Mouse (Mus musculus) adrenal gland, postnatal 10 days (tissue): ENCODE results near the gene Spc24. TPM values are rescaled to one million over a fixed set of nuclear protein-coding genes. Genes with fewer than 3 reads are reported as not detected.
"Not testable (repeated sequence)": the region's sequence is repeated elsewhere in the genome, so short reads cannot be mapped to it uniquely, and the experiment has no call there.

Source experiments
- DNase-seq: peaks from one replicate; pipeline ENCODE4 v3.0.0; 2021; ENCODE audit warnings: mixed read lengths
- total RNA-seq, 2 experiments: library from RNA; stranded (reverse); gene quantifications; 2 replicates each; pipeline ENCODE4 v1.2.3; 2021

Spc24 gene
- total RNA-seq, 2 experiments from 2014 or later = 12.6 to 14.3 TPM

GRCm38 (mm10) chr9:21784517-21785307, 24.6 kb upstream of the Spc24 start:
- DNase-seq = no peak

- DNase-seq = peak; percentile 36
Measured at GRCm38 (mm10) chr9:21781657-21782468, 21.8 kb upstream of the Spc24 start.

GRCm38 (mm10) chr9:21777726-21778125, 17.6 kb upstream of the Spc24 start:
- no peak for DNase-seq

DNA sequence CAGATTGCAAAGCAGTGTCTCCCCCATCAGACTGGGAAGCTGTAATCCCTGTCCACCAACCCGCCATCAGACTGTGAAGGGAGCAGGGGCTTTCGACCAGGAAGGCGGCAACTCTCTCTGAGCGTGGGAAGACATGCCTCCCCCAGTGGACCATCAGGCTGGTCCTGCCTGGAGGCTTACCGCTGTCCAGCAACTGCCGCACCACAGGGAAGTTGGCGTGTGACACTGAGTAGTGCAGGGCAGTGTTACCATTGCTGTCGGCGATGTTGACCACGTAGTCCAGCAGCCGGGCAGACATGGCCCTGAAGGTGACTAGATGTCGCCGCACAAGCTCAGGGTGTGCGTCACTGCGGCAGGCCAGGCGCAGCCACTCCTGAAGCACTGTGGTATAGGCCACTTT, 14.2 kb upstream of the Spc24 start:
- no peak for DNase-seq

DNA sequence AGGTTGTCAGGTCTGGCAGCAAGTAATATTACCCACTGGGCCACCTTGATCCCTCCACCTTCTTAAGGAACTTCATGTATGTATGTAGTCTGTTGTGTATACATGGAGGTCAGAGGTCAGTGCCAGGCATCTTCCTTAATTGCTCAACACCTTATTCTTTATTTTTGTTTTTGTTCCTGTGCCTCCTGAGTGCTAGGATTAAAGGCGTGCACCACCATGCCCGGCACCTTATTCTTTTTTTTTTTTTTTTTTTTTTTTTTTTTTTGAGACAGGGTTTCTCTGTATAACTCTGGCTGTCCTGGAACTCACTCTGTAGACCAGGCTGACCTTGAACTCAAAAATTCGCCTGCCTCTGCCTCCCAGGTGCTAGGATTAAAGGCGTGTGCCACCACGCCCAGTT, 13.3 kb upstream of the Spc24 start:
- not testable (repeated sequence) for DNase-seq

GRCm38 (mm10) chr9:21769558-21770183, 9.6 kb upstream of the Spc24 start:
- peak; percentile 49 for DNase-seq

GRCm38 (mm10) chr9:21768511-21769411, 8.7 kb upstream of the Spc24 start:
- DNase-seq = peak; percentile 44

- DNase-seq = peak; percentile 46
Measured at GRCm38 (mm10) chr9:21767896-21768295, 7.8 kb upstream of the Spc24 start.

GRCm38 (mm10) chr9:21764084-21764999, 4.2 kb upstream of the Spc24 start:
- no peak for DNase-seq

DNA sequence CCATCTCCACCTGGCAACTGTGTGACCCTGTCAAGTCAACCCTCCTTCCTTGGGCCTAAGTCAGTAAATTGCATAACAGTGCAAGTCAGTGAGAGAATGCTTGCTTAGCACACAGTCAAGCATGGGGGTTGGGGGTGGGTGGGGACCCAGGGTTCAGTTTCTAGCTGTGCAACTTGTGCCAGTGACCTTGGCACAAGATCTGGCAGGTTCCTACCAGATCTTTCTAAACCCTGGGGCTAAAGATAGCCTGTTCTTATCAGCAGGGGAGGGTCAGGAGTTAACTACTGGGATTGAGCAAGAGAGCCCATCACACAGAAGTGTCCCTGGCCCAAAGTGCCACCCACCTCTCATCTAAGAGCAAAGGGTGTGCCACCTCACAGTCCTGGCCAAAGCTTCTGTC, 2.0 kb upstream of the Spc24 start:
- peak; percentile 48 for DNase-seq

DNA sequence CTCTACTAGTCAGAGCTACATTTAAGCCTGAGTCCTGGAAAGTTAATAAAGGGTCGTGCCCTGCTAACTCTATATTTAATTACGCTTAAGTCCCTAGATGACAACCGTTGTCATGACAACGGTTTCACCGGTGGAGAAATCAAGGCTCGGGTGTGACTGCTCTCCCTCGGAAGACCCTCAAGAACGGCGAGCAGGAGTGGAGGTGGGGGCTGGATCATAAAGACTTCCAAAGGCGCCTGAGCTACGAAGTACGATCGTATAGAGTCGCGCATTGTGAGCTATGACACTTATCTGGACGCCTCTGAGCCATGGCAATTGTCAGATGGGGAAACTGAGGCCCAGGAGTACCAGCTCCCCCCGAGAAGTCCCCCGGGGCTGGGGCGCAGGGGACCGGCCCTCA, 385 bp downstream of the Spc24 start:
- DNase-seq = no peak

DNA sequence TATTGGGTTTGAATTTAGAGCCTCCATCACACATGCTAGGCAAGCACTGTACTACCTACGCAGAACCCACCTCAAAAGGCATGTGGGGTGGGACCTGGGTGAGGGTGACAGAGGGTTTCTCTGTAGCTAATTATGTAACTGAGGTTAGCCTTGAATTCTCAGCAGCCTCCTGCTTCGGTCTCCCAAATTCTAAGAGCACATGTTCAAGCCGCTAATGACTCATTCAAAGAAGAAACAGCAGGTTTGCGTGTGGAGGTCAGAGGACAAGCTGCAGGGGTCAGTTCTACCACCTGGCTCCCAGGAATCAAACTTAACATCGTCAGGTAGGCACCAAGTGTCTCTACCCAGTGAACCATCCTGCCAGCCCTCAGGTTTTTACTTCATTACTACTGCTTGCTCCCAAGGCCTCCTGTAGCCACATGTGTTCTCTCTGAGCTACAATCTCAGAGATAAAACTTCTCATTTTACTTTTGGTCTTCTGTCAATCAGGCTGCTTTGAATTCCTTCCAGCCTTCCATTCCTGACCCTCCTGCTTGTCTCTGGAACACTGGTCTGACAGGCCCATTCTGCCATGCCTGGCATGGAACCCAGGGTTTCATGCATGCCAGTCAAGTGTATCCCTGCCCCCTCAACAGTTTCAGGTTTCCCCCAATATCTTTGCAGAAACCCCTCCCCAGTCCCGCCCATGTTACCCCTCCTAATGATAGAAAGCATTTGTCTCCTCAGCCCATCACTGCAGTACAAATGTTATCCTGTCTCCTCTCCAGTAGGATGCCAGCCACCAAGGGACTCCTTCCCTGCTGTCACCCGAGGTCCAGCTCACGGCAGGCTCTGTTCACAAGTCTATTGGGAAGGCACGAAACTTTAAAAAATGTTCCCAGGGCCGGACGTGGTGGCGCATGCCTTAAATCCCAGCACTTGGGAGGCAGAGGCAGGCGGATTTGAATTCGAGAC, 1.2 kb downstream of the Spc24 start:
- no peak for DNase-seq

DNA sequence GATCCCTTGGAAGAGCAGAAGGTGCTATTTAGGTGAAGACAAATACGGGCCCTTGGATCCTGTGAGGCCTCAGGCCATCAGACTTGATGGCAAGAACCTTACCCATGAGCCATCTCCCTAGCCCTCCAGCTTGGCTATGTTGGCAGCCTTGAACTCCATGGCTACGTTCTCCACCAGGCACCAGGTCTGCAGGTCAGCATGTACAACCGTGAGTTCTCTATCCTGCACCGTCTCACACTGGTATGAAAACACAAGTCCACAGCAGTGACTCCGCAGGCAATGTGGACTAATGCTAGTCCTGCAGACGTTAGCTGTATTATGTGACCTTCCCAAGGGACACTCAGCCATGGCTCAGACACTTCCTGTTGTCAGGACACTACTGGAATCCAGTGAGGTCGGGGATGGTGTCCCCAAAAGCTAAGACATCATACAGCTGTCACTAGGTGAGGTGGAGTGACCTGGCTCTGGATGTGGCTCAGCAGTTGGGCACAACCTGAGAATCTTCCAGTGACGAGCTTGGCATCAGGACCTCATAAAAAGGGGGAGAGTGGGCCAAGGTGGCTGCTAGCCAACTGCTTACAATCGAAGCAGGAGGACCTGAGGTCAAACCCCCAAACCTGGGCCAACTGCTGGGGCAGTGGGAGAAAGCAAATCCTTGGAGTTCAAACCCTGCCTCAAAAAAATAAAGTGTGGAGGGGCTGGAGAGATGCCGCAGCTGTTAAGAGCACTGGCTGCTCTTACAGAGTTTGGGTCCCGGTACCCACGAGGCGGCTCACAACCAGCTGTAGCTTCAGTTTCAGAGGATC, 5.4 kb downstream of the Spc24 start:
- no peak for DNase-seq

DNA sequence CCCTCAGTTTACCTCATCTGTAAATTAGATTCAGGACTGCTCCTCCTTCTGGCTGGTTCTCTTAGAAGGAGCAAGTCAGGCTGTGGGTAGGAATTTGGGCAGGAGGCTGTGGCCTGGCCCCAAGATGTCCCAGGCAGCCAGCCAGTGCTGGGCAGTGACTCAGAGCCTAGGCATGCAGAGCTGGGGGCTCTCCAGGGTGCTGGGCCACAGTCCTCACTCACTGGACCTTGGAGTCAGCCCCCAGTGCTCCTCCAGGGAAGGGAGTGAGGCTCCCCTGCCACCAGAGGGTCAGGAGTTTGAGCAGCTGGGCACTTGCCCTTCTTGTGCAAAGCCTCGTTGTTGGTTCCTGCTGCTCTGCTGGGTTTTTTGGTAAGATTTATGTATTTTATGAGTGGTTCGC, 6.1 kb downstream of the Spc24 start:
- peak; percentile 89 for DNase-seq

DNA sequence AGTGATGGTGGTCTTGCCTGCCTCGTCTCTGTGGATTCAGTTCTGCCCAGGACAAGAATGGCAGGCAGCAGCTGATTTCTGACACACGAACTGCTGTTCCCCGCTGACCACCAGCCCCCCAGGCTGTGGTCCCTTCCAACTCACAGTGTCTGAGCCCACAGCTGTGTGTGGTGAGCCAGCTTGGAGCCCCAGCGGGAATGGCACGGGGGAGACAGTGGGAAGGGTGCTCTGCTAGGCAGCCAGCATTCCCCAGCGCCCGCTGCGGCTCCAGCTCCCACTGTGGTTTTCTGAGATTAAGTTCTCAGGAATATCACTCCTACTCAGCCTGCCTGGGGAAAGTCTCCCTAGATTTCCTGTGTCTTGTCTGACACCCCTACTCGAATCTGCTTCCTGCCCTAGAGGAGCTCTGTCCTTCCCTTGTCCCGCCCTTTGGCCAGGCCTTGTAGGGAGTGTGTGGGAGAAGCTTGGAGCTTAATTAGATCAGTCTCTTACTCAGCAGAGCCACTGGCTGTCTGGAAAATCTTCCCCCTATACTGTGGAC, 7.8 kb downstream of the Spc24 start:
- DNase-seq = peak; percentile 57

GRCm38 (mm10) chr9:21751347-21751746, 8.8 kb downstream of the Spc24 start:
- DNase-seq = peak; percentile 70

DNA sequence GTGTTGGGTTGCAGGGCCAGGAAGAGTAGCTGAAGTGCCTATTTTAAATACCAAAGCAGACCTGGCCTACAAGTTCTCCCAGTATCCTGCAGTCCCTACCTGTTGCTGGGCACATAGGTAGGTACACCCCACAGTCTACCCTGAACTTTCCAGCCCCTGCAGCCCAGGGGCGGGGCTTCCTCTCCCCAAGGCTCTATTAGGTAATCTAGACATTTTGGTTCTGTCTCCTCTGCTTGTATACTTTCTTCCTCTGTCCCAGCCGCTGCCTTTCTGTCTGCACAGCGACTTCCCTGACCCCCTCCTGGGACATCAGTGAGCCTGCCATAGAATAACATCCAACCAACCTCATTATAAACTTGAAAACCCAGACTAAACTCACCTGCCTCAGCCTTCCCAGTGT, 9.7 kb downstream of the Spc24 start:
- no peak for DNase-seq

GRCm38 (mm10) chr9:21749382-21750118, 10.6 kb downstream of the Spc24 start:
- no peak for DNase-seq
